Mouse (Mus musculus): ENCODE measurements around the gene Klhl33.

Gene Klhl33

GRCm38 (mm10) chr14:50866966-50867365, 30.3 kb downstream of the Klhl33 start:
- in situ Hi-C loops (cut with MboI, MseI): loop anchor here (5.0 kb wide), 1 partner anchor 50 kb away; no protein-coding TSS in a partner anchor

- in situ Hi-C loops (cut with MboI, MseI): loop anchor here (5.0 kb wide), 1 partner anchor 48 kb away; no protein-coding TSS in a partner anchor
These were observed 32.3 kb downstream of the Klhl33 start for GRCm38 (mm10) chr14:50865005-50865404.

GRCm38 (mm10) chr14:50862641-50863040, 34.7 kb downstream of the Klhl33 start:
- in situ Hi-C loops (cut with MboI, MseI): no loop called here

- in situ Hi-C loops (cut with MboI, MseI): no loop called here
These were observed 41.5 kb downstream of the Klhl33 start for GRCm38 (mm10) chr14:50855788-50856187.
